9 mouse cellular contexts compared by ENCODE assay signal in genomic region chr13:108329693-108330092, GRCm38 (mm10). TPM values are rescaled to one million over a fixed set of nuclear protein-coding genes. Genes with fewer than 3 reads are reported as not detected.
A peak's percentile ranks its signal among the peaks of the same experiment; 100 is the strongest.
DNase-seq lines count a peak whose midpoint lies in the region; ATAC-seq and TF ChIP-seq lines count a peak whose summit lies in the region.
"Had no signal": no experiment of that assay in that cellular context is flagged by ENCODE, and none has a peak within 500 bp of the region (broad histone marks: within the 10 kb centered on the region; RNA-seq: fewer than 3 reads in every experiment).

No protein-coding gene starts in this region.

- in situ Hi-C loops in Patski (cut with MboI; ENCODE audit: low pct_unique_long_range_greater_than_20kb) = loop anchor here (5.0 to 25.0 kb wide), 3 partner anchors 137 to 1208 kb away; no protein-coding TSS in a partner anchor

- TF ChIP-seq POLR2A in heart, adult 2 months (IDR thresholded peaks at IDR 0.05; ENCODE audit: insufficient read depth, low read depth, low read length) = no peak

- 61% methylated on average over 3 of the region's 3 CpGs for WGBS in heart, adult 2 months

- no peaks in the 10 kb centered on the region for H3K79me2 ChIP-seq in heart, adult 2 months (replicated peaks; ENCODE audit: control insufficient read depth, insufficient read depth, low read length)

- no peaks in the 10 kb centered on the region for H3K36me3 ChIP-seq in heart, adult 2 months (ENCODE audit: control insufficient read depth, insufficient read depth, low read length)

- ATAC-seq in Patski = peak; percentile 62

- H3K9ac ChIP-seq in heart, adult 2 months (ENCODE audit: low read depth, low read length) = no peak overlapping the region
- H3K9ac ChIP-seq: neural tube, embryonic 12.5 days had no signal

- H3K27ac ChIP-seq in heart, adult 2 months = no peak overlapping the region
- H3K27ac ChIP-seq: neural tube, embryonic 12.5 days had no signal

- TF ChIP-seq CTCF in heart, adult 2 months (IDR thresholded peaks at IDR 0.05) = peak; percentile 83
- TF ChIP-seq CTCF in Patski (IDR thresholded peaks at IDR 0.05) = peak; percentile 50

- TF ChIP-seq EP300 in heart, adult 2 months (IDR thresholded peaks at IDR 0.05; ENCODE audit: insufficient read depth, low read depth, low read length) = no peak

- CTCF ChIA-PET in Patski (lab: Charles Lee) = interaction anchor here (0.6 to 2.0 kb wide), 5 partner anchors 11 to 149 kb away, joined by 3 to 5 read pairs (median 3); no protein-coding TSS in a partner anchor

- H3K4me1 ChIP-seq in heart, adult 2 months (ENCODE audit: control insufficient read depth, insufficient read depth, low read length) = no peaks in the 10 kb centered on the region
- H3K4me1 ChIP-seq: neural tube, embryonic 12.5 days had no signal

- POLR2A ChIA-PET in Patski (lab: Charles Lee) = no interaction called here

- no peaks in the 10 kb centered on the region; the same call in 1 of the 2 replicates for H3K27me3 ChIP-seq in heart, adult 2 months (ENCODE audit: control insufficient read depth, insufficient read depth, low read length)
- H3K27me3 ChIP-seq in Patski = no peaks in the 10 kb centered on the region
- H3K27me3 ChIP-seq: neural tube, embryonic 12.5 days had no signal

- H3K4me3 ChIP-seq in heart, adult 2 months = no peak overlapping the region
- H3K4me3 ChIP-seq: neural tube, embryonic 12.5 days had no signal

- intact Hi-C loops in heart, adult 2 months (cut with DNase I) = loop anchor here (1.0 to 5.0 kb wide), 2 partner anchors 117 to 138 kb away; partner anchors contain the start of gene Elovl7
- intact Hi-C loops in heart, postnatal 14 days (cut with DNase I) = loop anchor here (1.0 to 5.0 kb wide), 3 partner anchors 117 to 171 kb away; partner anchors contain the start of genes Elovl7, Ercc8 and Ndufaf2

- no peak for DNase-seq in heart, adult 2 months
- no peak for DNase-seq in heart, postnatal 14 days
- DNase-seq in 3T3-L1 (ENCODE audit: low read depth, low spot score) = peak; percentile 70
- DNase-seq in Patski (ENCODE audit: low read depth, low spot score) = no peak
- peak; percentile 72 for DNase-seq in induced T-regulatory cell, adult 2 months (ENCODE audit: low read depth)
- no peak for DNase-seq in adrenal gland, adult 8-10 months
- DNase-seq in adrenal gland, postnatal 36 days = no peak
- DNase-seq in urinary bladder, postnatal 14 days (ENCODE audit: low spot score) = no peak

RNA-seq across cellular contexts. Expression of gene Depdc1b, which starts 13.6 kb away (rescaled TPM):
- under 1 TPM; 0.34 to 0.36 TPM for total RNA-seq in heart, adult 2 months (2021)
- polyA plus RNA-seq in heart, adult 2 months (2012; rRNA removed) = 0.14 and 0.26 TPM in 2 replicates
- total RNA-seq in heart, postnatal 14 days (2021) = 1 to 10 TPM in 1 of 2 experiments, under 1 TPM in 1; 0.88 to 2.1 TPM
- 12.2 TPM for polyA plus RNA-seq in Patski (2021)
- total RNA-seq in adrenal gland, adult 8-10 months (2022) = under 1 TPM in 3 of 4 experiments, not detected in 1; 0.28 to 0.83 (median 0.31) TPM
- total RNA-seq in adrenal gland, postnatal 36 days (2021) = 1 to 10 TPM in 1 of 2 experiments, under 1 TPM in 1; 0.89 to 1.4 TPM

Comparison
In these comparisons a context has a peak if more than half of its experiments do, and no peak if none do; other contexts are left out.
1. DNase-seq: peak in 3T3-L1 (single experiment) and induced T-regulatory cell, adult 2 months (single experiment); none in heart, adult 2 months (0 of 2), heart, postnatal 14 days (0 of 2), Patski (single experiment), adrenal gland, adult 8-10 months (single experiment), adrenal gland, postnatal 36 days (0 of 2) and urinary bladder, postnatal 14 days (single experiment).